Mouse (Mus musculus) ES-Bruce4 (cell line): Measurements from ENCODE around the gene Col13a1. TPM values are rescaled to one million over a fixed set of nuclear protein-coding genes. Genes with fewer than 3 reads are reported as not detected.

ENCODE experiments used
- H3K27ac ChIP-seq: 2 replicates; pipeline ENCODE4 v1.5.1; 2012; ENCODE audit warnings: low read length, inconsistent platforms; ENCODE audit not compliant: insufficient read depth
- H3K27me3 ChIP-seq: 2 replicates; pipeline ENCODE4 v1.6.1; 2012; ENCODE audit warnings: mild to moderate bottlenecking, low read length, inconsistent platforms; ENCODE audit not compliant: control insufficient read depth, poor library complexity, insufficient read depth, severe bottlenecking
- H3K36me3 ChIP-seq: 2 replicates; pipeline ENCODE4 v1.6.1; 2012; ENCODE audit warnings: inconsistent platforms, mild to moderate bottlenecking, low read length, moderate library complexity; ENCODE audit not compliant: control insufficient read depth, poor library complexity, insufficient read depth, severe bottlenecking
- H3K4me1 ChIP-seq: one replicate; pipeline ENCODE4 v1.8.1; 2011; ENCODE audit warnings: low read length; ENCODE audit not compliant: control insufficient read depth, insufficient read depth
- H3K4me3 ChIP-seq: 2 replicates; pipeline ENCODE4 v1.5.1; 2011; ENCODE audit warnings: low read depth, mild to moderate bottlenecking, low read length
- H3K9ac ChIP-seq: 2 replicates; pipeline ENCODE4 v1.6.1; 2012; ENCODE audit warnings: low read depth, mild to moderate bottlenecking, inconsistent platforms; ENCODE audit not compliant: poor library complexity, severe bottlenecking
- H3K9me3 ChIP-seq: replicated peaks from 2 replicates; pipeline ENCODE4 v1.6.1; 2012; ENCODE audit warnings: mild to moderate bottlenecking, low read length, inconsistent platforms; ENCODE audit not compliant: control insufficient read depth, poor library complexity, insufficient read depth, severe bottlenecking
- CTCF ChIP-seq: IDR thresholded peaks from one replicate; pipeline ENCODE4 v1.8.1; 2011; ENCODE audit warnings: low read depth, low read length
- EP300 ChIP-seq: IDR thresholded peaks from 2 replicates; pipeline ENCODE4 v1.6.1; 2011; ENCODE audit warnings: low read depth, low read length; ENCODE audit not compliant: insufficient read depth
- POLR2A ChIP-seq: IDR thresholded peaks from one replicate; pipeline ENCODE4 v1.8.1; 2011; ENCODE audit warnings: low read length; ENCODE audit not compliant: insufficient read depth
- polyA plus RNA-seq: library from polyadenylated mRNA; stranded (reverse); fragments of >200 nt; gene quantifications from 2 replicates; pipeline ENCODE4 v1.2.4, GENCODE M21; 2011; ENCODE audit warnings: low read depth; ENCODE audit not compliant: missing spikeins, insufficient read depth, insufficient read length

Col13a1 gene
- polyA plus RNA-seq, 1 experiment, result 1.0 TPM

DNA sequence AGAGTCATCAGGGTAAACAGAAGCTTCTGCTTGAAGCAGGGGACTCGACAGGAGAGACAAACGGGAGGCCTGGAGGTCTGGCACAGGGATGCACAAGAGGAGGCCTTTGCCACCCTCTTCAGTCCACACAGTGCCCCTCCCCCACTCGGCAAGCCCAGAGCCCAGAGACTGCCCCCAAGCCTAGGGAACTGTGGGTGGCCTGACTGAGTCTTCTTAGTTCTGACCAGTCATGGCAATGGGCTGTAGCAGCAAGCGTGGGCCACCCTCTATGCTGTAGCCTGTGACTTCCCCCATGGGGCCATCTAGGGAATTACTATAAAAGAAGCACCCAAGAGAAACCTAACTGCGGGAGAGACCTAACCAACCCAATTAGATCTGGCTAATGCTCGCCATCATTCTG, 1.9 kb downstream of the Col13a1 start:
- H3K4me3 ChIP-seq, result no peak overlapping the region
- no peaks in the 10 kb centered on the region for H3K4me1 ChIP-seq

DNA sequence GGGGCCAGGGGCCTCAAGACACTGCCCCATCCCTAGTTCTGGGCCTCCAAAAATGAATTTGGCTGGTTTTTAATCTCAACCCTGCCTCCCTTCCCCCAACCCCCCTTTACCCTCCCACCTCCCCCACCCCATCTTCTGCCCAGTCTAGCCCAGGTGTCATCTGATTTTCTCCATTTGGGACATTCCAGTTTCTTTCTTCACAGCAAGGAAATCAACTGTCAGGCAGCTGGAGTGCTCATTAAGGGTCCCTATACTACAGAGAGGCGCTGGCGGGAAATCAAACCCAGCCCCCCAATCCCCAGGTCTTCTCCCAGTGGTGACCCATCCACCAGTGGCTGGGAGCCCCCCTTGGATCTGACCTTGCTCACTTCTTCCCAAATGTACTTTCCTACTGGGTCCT, 4.3 kb downstream of the Col13a1 start:
- H3K27me3 ChIP-seq, result peaks cover 7% of the 10 kb centered on the region; the same call in 1 of the 2 replicates
- H3K27ac ChIP-seq, result no peak overlapping the region
- no peaks in the 10 kb centered on the region for H3K4me1 ChIP-seq
- H3K4me3 ChIP-seq, result no peak overlapping the region
- H3K9ac ChIP-seq, result no peak overlapping the region
- no peaks in the 10 kb centered on the region for H3K36me3 ChIP-seq
- TF ChIP-seq EP300 (no peak), POLR2A (no peak)
- no peaks in the 10 kb centered on the region for H3K9me3 ChIP-seq

More for the DNA sequence above, 1.9 kb downstream of the Col13a1 start:
- Histone ChIP-seq H3K9me3 (no peaks in the 10 kb centered on the region), H3K27me3 (peaks cover 7% of the 10 kb centered on the region; the same call in 1 of the 2 replicates), H3K27ac (no peak overlapping the region), H3K9ac (no peak overlapping the region), H3K36me3 (no peaks in the 10 kb centered on the region)
- TF ChIP-seq CTCF (peak; percentile 34), POLR2A (no peak), EP300 (no peak)

DNA sequence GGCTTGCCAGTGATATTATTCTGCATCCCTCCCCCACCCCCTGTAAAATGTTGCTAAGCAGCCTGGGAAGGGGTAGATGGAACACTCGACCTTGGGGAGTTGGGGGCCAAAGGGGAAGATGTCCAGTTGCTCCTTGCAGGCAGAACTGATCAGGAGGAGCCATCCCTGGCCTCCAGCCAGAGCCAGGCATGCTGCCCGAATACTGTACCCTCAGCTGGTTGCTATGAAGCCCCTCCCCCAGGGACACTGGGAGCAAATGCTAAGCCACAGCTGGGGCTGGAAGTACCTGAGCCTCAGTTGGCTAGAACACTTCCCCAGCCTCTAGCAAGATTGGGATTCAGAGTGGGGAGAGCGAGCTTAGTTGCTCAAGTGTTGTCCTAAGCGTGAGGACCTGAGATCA, 6.9 kb downstream of the Col13a1 start:
- H3K27ac ChIP-seq, result no peak overlapping the region
- TF ChIP-seq POLR2A (no peak), CTCF (no peak), EP300 (no peak)
- H3K4me1 ChIP-seq, result no peaks in the 10 kb centered on the region
- no peaks in the 10 kb centered on the region for H3K36me3 ChIP-seq
- H3K9me3 ChIP-seq, result no peaks in the 10 kb centered on the region
- 0 out of 2 replicates have a peak, but pooled peaks cover 2% of the 10 kb centered on the region for H3K27me3 ChIP-seq
- H3K9ac ChIP-seq, result no peak overlapping the region
- no peak overlapping the region for H3K4me3 ChIP-seq

DNA sequence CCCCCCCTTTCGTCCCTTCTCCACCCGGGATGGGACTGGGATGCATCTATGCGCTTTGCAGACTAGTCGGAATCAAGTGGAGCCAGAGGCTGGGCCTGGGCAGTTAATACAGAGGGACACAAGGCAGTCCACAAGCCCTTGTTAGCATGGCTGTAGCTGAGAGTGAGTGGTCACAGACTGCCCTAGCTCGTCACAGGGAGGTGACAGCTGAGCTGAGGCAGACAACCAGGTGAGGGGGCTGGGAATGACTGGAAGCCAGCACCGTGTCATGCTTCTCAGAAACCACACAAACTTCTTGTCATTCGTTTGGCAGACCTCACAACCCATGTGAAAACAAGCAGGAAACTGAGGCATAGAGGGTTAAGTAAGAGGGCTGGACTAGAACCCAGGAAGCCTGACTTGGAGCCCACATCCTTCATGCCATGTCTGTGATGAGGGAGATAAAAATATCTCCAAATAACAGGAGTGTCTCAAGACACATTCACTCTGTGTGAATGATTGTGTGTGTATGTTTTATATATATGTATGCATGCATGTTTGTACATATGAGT, 10.8 kb downstream of the Col13a1 start:
- Histone ChIP-seq H3K9ac (no peak overlapping the region), H3K27me3 (no peaks in the 10 kb centered on the region)
- TF ChIP-seq EP300, result no peak
- no peak for TF ChIP-seq POLR2A

DNA sequence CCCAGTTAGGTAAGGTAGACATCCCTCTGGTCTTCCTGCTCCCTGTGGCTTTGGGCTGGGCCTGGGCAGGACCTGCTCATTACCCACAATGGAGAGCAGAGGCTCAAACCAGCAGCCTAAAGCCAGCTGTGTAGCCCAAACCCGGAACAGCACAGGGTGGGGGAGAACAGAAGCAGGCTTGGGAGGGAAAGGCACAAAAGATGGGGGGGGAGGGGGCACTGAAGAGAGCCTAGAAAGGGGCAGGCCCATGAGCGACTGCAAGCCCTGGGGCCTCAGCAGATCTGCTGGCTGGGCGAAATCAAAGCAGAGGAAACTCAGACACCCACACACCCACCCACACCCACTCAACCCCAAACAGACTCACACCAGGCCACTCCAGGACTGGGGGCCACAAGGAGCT, 11.7 kb downstream of the Col13a1 start:
- no peaks in the 10 kb centered on the region for H3K9me3 ChIP-seq
- no peak overlapping the region for H3K27ac ChIP-seq
- H3K36me3 ChIP-seq, result no peaks in the 10 kb centered on the region
- H3K9ac ChIP-seq, result no peak overlapping the region
- TF ChIP-seq EP300 (no peak), POLR2A (no peak), CTCF (no peak)
- no peaks in the 10 kb centered on the region for H3K4me1 ChIP-seq
- H3K27me3 ChIP-seq, result no peaks in the 10 kb centered on the region
- H3K4me3 ChIP-seq, result no peak overlapping the region

More for the DNA sequence above, 10.8 kb downstream of the Col13a1 start:
- no peaks in the 10 kb centered on the region for H3K4me1 ChIP-seq
- H3K4me3 ChIP-seq, result no peak overlapping the region
- no peaks in the 10 kb centered on the region for H3K36me3 ChIP-seq
- no peaks in the 10 kb centered on the region for H3K9me3 ChIP-seq
- no peak overlapping the region for H3K27ac ChIP-seq

DNA sequence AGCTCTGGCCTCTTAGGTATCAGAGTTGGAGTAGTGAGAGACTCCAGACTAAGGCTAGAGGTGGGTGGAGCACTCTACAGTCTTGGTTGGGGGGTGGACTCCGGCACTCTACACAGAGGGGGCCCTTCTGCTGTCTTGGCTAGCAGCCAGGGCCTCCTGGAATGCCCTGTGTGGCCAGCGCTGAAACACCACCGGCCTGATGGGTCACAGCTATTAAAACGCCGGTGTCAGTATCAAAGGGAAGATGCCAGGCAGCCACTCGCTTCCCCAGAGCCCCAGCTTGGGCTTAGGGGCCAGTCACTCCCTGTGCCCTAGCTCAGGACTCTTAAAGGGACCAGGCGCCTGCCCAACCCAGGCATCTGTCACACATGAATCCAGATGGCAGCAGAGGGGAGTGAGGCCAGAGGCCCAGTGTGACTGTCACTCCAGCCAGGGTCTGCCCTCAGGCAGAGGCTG, 13.5 kb downstream of the Col13a1 start:
- Histone ChIP-seq H3K36me3 (no peaks in the 10 kb centered on the region), H3K4me3 (no peak overlapping the region), H3K27ac (no peak overlapping the region), H3K4me1 (no peaks in the 10 kb centered on the region), H3K27me3 (no peaks in the 10 kb centered on the region), H3K9ac (no peak overlapping the region), H3K9me3 (no peaks in the 10 kb centered on the region)
- TF ChIP-seq POLR2A (no peak), CTCF (no peak), EP300 (no peak)
